Mouse (Mus musculus) T-helper 17 cell (primary cell): Measurements from ENCODE around the gene Fubp1.

Experiments
- in situ Hi-C, 2 experiments: fragments of 300-600 bp; cut with MboI, MseI; formaldehyde crosslinking; loops; 1 replicate in 1 of 2; 2 replicates in 1 of 2; pipeline ENCODE4 v1.15.1; 2025; ENCODE audit warnings: high pct_unique_total_duplicates in 2 of 2

The Fubp1 gene

GRCm38 (mm10) chr3:152192238-152192931, 17.8 kb upstream of the Fubp1 start:
- in situ Hi-C loops = loop anchor here in 1 of 2 experiments (10.0 kb wide), 1 partner anchor 152 kb away; the partner anchor contains the start of genes Miga1 and Usp33

- in situ Hi-C loops = loop anchor here in 1 of 2 experiments (10.0 kb wide), 1 partner anchor 152 kb away; the partner anchor contains the start of genes Miga1 and Usp33
Measured at GRCm38 (mm10) chr3:152193177-152193576, 17.0 kb upstream of the Fubp1 start.

GRCm38 (mm10) chr3:152193635-152194097, 16.6 kb upstream of the Fubp1 start:
- in situ Hi-C loops = loop anchor here in 1 of 2 experiments (10.0 kb wide), 1 partner anchor 151 kb away; the partner anchor contains the start of genes Miga1 and Usp33

GRCm38 (mm10) chr3:152197246-152197645, 13.0 kb upstream of the Fubp1 start:
- in situ Hi-C loops = loop anchor here in 1 of 2 experiments (10.0 kb wide), 1 partner anchor 148 kb away; the partner anchor contains the start of genes Miga1 and Usp33

- in situ Hi-C loops = loop anchor here in 1 of 2 experiments (10.0 kb wide), 1 partner anchor 146 kb away; the partner anchor contains the start of genes Miga1 and Usp33
Measured at GRCm38 (mm10) chr3:152199125-152199524, 11.1 kb upstream of the Fubp1 start.

- in situ Hi-C loops = loop anchor here in 1 of 2 experiments (25.0 kb wide), 1 partner anchor 1711 kb away; the partner anchor contains the start of genes Msh4 and Rabggtb
Measured at GRCm38 (mm10) chr3:152201181-152201580, 9.0 kb upstream of the Fubp1 start.

- in situ Hi-C loops = loop anchor here in 1 of 2 experiments (25.0 kb wide), 1 partner anchor 1711 kb away; the partner anchor contains the start of genes Msh4 and Rabggtb
Measured at GRCm38 (mm10) chr3:152201651-152202050, 8.6 kb upstream of the Fubp1 start.

GRCm38 (mm10) chr3:152202942-152203341, 7.3 kb upstream of the Fubp1 start:
- in situ Hi-C loops = loop anchor here in 1 of 2 experiments (25.0 kb wide), 1 partner anchor 1709 kb away; the partner anchor contains the start of genes Msh4 and Rabggtb

GRCm38 (mm10) chr3:152203411-152203810, 6.8 kb upstream of the Fubp1 start:
- in situ Hi-C loops = loop anchor here in 1 of 2 experiments (25.0 kb wide), 1 partner anchor 1709 kb away; the partner anchor contains the start of genes Msh4 and Rabggtb

- in situ Hi-C loops = loop anchor here in 1 of 2 experiments (25.0 kb wide), 1 partner anchor 1708 kb away; the partner anchor contains the start of genes Msh4 and Rabggtb
Measured at GRCm38 (mm10) chr3:152203996-152204395, 6.2 kb upstream of the Fubp1 start.

- in situ Hi-C loops = loop anchor here in 1 of 2 experiments (25.0 kb wide), 1 partner anchor 1708 kb away; the partner anchor contains the start of genes Msh4 and Rabggtb
Measured at GRCm38 (mm10) chr3:152204577-152204976, 5.6 kb upstream of the Fubp1 start.

GRCm38 (mm10) chr3:152207156-152207555, 3.1 kb upstream of the Fubp1 start:
- in situ Hi-C loops = loop anchor here in 1 of 2 experiments (25.0 kb wide), 1 partner anchor 1705 kb away; the partner anchor contains the start of genes Msh4 and Rabggtb

- in situ Hi-C loops = loop anchor here in 1 of 2 experiments (25.0 kb wide), 1 partner anchor 1704 kb away; the partner anchor contains the start of genes Msh4 and Rabggtb
Measured at GRCm38 (mm10) chr3:152208096-152208885, 1.9 kb upstream of the Fubp1 start.

GRCm38 (mm10) chr3:152209177-152209966, 850 bp upstream of the Fubp1 start:
- in situ Hi-C loops = loop anchor here in 1 of 2 experiments (25.0 kb wide), 1 partner anchor 1703 kb away; the partner anchor contains the start of genes Msh4 and Rabggtb

GRCm38 (mm10) chr3:152210728-152211391, 638 bp downstream of the Fubp1 start:
- in situ Hi-C loops = loop anchor here (10.0 to 25.0 kb wide), 2 partner anchors 1701 to 1704 kb away; partner anchors contain the start of genes Rabggtb (in 2 of the 2) and Msh4 (in 1 of the 2)

GRCm38 (mm10) chr3:152211731-152212279, 1.6 kb downstream of the Fubp1 start:
- in situ Hi-C loops = loop anchor here (10.0 to 25.0 kb wide), 2 partner anchors 1700 to 1703 kb away; partner anchors contain the start of genes Rabggtb (in 2 of the 2) and Msh4 (in 1 of the 2)

GRCm38 (mm10) chr3:152213416-152213815, 3.2 kb downstream of the Fubp1 start:
- in situ Hi-C loops = loop anchor here (10.0 to 25.0 kb wide), 2 partner anchors 1699 to 1701 kb away; partner anchors contain the start of genes Rabggtb (in 2 of the 2) and Msh4 (in 1 of the 2)

GRCm38 (mm10) chr3:152224918-152225317, 14.7 kb downstream of the Fubp1 start:
- in situ Hi-C loops = loop anchor here (10.0 to 25.0 kb wide), 2 partner anchors 110 to 1687 kb away; partner anchors contain the start of genes Msh4 (in 1 of the 2) and Rabggtb (in 1 of the 2)
